Mouse (Mus musculus): ENCODE results near the gene Gsdma3. TPM values are rescaled to one million over a fixed set of nuclear protein-coding genes. Genes with fewer than 3 reads are reported as not detected.

The Gsdma3 gene
- 1 to 10 TPM in 1 of 2 experiments, under 1 TPM in 1; 0.89 to 1.3 TPM for total RNA-seq (2023)

DNA sequence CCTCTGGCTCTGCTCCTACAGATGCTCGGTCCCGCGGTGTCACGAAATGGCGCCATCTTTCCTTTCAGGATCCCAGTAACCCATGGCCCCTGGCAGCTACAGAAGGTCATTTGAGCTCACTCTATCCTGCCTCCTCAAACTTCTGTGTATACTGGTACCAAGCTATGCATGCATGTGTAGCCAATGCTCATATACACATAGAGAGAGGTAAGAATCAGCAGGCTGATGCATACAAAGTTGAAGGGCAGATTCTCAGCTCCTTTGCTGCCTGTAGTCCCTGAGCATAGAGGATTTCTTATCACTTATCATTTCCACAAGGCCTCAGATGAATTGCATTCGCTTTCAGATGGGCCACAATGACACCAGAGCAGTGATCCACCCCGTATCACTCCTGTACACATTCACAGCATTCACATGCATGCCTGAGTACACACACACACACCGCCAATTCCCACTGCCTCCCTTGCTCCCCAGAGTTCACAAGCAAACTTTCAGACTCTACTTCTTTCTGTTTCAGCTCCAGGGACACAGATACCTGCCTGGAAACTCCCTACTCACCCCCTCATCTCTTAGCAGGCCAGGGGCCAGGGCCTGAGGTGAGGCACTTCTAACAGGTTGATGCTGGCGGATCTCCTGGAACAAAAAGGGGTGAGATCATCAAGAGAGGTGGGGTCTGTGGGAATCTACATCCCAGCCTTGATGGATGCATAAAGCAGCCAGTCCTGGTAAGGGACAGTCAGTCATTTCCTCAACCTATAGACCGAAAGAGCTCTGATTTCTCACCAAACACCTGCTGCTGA, at the start of gene Gsdma3, which contains the start of gene Gm12355:
Gene Gsdma3 (plus strand): TSS at position 750 of the 800 bp plus-strand sequence.
Gene Gm12355 (minus strand): TSS at position 51 of the 800 bp plus-strand sequence.

GRCm38 (mm10) chr11:98586892-98587563, 39.1 kb upstream of the Gsdma3 start, which contains the start of gene Ormdl3:
Gene Ormdl3, minus strand, starts transcription at chr11:98587368.

DNA sequence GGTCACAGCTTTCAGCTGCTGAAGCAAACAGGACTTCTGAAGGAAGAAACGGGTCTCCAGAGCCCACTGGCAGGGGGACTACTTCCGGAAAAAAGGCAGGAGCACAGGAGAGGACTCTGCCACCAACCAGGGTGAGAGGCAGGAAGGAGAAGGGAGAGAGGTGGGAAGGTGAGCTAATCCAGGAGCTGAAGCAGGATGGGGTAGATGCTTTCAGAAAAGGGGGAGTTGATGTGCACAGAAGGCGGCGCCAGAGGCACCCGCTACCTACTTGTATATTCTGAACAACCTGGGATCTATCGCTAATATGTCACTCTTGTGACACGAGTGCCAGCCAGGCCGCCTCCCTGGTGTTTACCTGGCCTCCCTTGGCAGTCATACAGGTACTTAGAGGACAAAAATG, 28.2 kb upstream of the Gsdma3 start, which contains the start of gene Lrrc3c:
Gene Lrrc3c (plus strand): TSS at position 301 of the 400 bp plus-strand sequence.

DNA sequence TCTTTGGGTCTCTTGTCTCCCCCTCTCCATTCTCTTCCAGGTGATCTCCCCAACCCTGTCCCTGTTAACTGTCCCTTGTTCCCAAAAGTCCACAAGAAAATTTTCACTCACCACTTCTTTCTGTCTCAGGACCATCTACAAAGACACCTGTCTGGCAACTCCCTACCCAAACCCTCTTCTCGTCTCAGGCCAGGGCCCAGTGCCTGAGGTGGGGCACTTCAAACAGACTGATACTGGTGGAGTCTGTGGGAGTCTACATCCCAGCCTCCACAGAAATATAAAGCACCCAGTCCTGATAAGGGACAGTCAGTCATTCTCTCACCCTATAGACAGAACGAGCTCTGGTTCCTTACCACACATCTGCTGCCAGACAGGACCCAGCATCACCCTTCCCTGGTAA, 20.3 kb downstream of the Gsdma3 start, which contains the start of gene Gsdma2:
Gene Gsdma2 (plus strand): TSS at position 301 of the 400 bp plus-strand sequence.

DNA sequence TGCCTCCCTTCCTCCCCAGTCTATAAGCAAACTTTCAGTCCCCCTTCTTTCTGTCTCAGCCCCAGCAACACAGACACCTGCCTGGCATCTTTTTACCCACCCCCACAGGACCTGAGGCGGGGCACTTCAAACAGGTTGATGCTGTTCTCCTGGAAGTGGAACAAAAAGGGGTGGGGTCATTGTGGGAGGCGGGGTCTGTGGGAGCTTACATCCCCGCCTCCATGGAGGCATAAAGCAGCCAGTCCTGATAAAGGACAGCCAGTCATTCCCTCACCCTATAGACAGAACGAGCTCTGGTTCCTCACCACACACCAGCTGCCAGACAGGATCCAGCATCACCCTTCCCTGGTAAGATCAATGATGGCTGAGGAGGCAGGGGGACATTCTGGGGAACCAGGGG, 37.9 kb downstream of the Gsdma3 start, which contains the start of gene Gsdma:
Gene Gsdma (plus strand): TSS at position 261 of the 400 bp plus-strand sequence.

GRCm38 (mm10) chr11:98681786-98682745, 55.9 kb downstream of the Gsdma3 start, which contains the start of gene Psmd3:
Gene Psmd3, plus strand, starts transcription at chr11:98682554.

Other genes with a start within 250 kb of the Gsdma3 start
- gene Tcap, start 242.5 kb upstream of the Gsdma3 start, total RNA-seq (2023): not detected
- gene Pnmt, start 239.9 kb upstream of the Gsdma3 start, total RNA-seq (2023): not detected
- gene Pgap3, start 225.9 kb upstream of the Gsdma3 start, total RNA-seq (2023): 10 to 100 TPM; 11.1 to 14.0 TPM
- gene Erbb2, start 213.9 kb upstream of the Gsdma3 start, total RNA-seq (2023): under 1 TPM in 1 of 2 experiments, not detected in 1; 0.12 TPM
- gene Mien1, start 187.4 kb upstream of the Gsdma3 start, total RNA-seq (2023): 10 to 100 TPM; 64.5 to 69.5 TPM
- 1 to 10 TPM in 1 of 2 experiments, not detected in 1; 2.0 TPM for gene Grb7, start 180.0 kb upstream of the Gsdma3 start, total RNA-seq (2023)
- gene Ikzf3, start 80.3 kb upstream of the Gsdma3 start, total RNA-seq (2023): 100 to 1,000 TPM; 157 to 169 TPM
- gene Zpbp2, start 75.3 kb upstream of the Gsdma3 start, total RNA-seq (2023): 1 to 10 TPM; 4.9 to 6.8 TPM
- 10 to 100 TPM; 21.3 to 25.5 TPM for gene Ormdl3, start 39.0 kb upstream of the Gsdma3 start, total RNA-seq (2023)
- not detected for gene Lrrc3c, start 28.1 kb upstream of the Gsdma3 start, total RNA-seq (2023)
- 10 to 100 TPM; 17.5 to 24.9 TPM for gene Gm12355, start 699 bp upstream of the Gsdma3 start, total RNA-seq (2023)
- gene Gsdma2, start 20.4 kb downstream of the Gsdma3 start, total RNA-seq (2023): not detected
- gene Gsdma, start 38.0 kb downstream of the Gsdma3 start, total RNA-seq (2023): not detected
- gene Psmd3, start 56.2 kb downstream of the Gsdma3 start, total RNA-seq (2023): 10 to 100 TPM; 83.3 to 84.0 TPM
- not detected for gene Csf3, start 74.9 kb downstream of the Gsdma3 start, total RNA-seq (2023)
- 10 to 100 TPM; 69.9 to 75.5 TPM for gene Med24, start 103.1 kb downstream of the Gsdma3 start, total RNA-seq (2023)
- 10 to 100 TPM; 47.6 to 49.8 TPM for gene Thra, start 114.3 kb downstream of the Gsdma3 start, total RNA-seq (2023)
- 1 to 10 TPM; 7.2 to 7.6 TPM for gene Nr1d1, start 149.0 kb downstream of the Gsdma3 start, total RNA-seq (2023)
- gene Msl1, start 169.2 kb downstream of the Gsdma3 start, total RNA-seq (2023): 100 to 1,000 TPM; 133 to 134 TPM
- gene Casc3, start 178.5 kb downstream of the Gsdma3 start, total RNA-seq (2023): 100 to 1,000 TPM; 111 to 125 TPM
- gene Rapgefl1, start 210.4 kb downstream of the Gsdma3 start, total RNA-seq (2023): under 1 TPM; 0.15 to 0.33 TPM
- gene Wipf2, start 237.3 kb downstream of the Gsdma3 start, total RNA-seq (2023): 10 to 100 TPM; 51.8 to 52.8 TPM

Measured in T-cell, adult 66 days (primary cell).